Mouse (Mus musculus) spleen, adult 2 months (tissue): Measurements from ENCODE around the gene Zfp771. TPM values are rescaled to one million over a fixed set of nuclear protein-coding genes. Genes with fewer than 3 reads are reported as not detected.
A peak's percentile ranks its signal among the peaks of the same experiment; 100 is the strongest.

Experiments used
- DNase-seq, 2 experiments: peaks; one replicate each; pipeline versions ENCODE4 v3.0.0 to v3.0.0-alpha.2; 2012 to 2021; ENCODE audit warnings: low spot score in 2 of 2, low read depth in 1 of 2
- H3K27ac ChIP-seq: fragments of 200-500 bp; 2 replicates; pipeline ENCODE4 v1.5.1; 2012; ENCODE audit warnings: low read length, inconsistent platforms; ENCODE audit not compliant: insufficient read depth
- H3K27me3 ChIP-seq: fragments of 200-500 bp; 2 replicates; pipeline ENCODE4 v1.6.1; 2012; ENCODE audit warnings: mild to moderate bottlenecking, moderate library complexity, low read length, inconsistent platforms; ENCODE audit not compliant: control insufficient read depth, insufficient read depth
- H3K36me3 ChIP-seq: fragments of 200-500 bp; 2 replicates; pipeline ENCODE4 v1.6.1; 2012; ENCODE audit warnings: mild to moderate bottlenecking, low read length, inconsistent platforms; ENCODE audit not compliant: control insufficient read depth, insufficient read depth
- H3K4me1 ChIP-seq: fragments of 200-500 bp; 2 replicates; pipeline ENCODE4 v1.6.1; 2011; ENCODE audit warnings: inconsistent platforms; ENCODE audit not compliant: control insufficient read depth, insufficient read depth, insufficient read length
- H3K4me3 ChIP-seq: fragments of 200-500 bp; 2 replicates; pipeline ENCODE4 v1.5.1; 2011; ENCODE audit warnings: mild to moderate bottlenecking, inconsistent platforms; ENCODE audit not compliant: insufficient read depth, insufficient read length; ENCODE audit errors: extremely low read depth
- CTCF ChIP-seq: fragments of 200-500 bp; IDR thresholded peaks from 2 replicates; pipeline ENCODE4 v1.5.1; 2011; ENCODE audit warnings: mild to moderate bottlenecking, inconsistent platforms; ENCODE audit not compliant: insufficient read depth, insufficient read length, insufficient replicate concordance; ENCODE audit errors: extremely low read depth
- POLR2A ChIP-seq: fragments of 200-500 bp; IDR thresholded peaks from 2 replicates; pipeline ENCODE4 v1.6.1; 2011; ENCODE audit warnings: low read depth, low read length, inconsistent platforms
- WGBS: fragments of 180-500 bp; shearing (Covaris S2); methylation state at CpG from one replicate; pipeline ENCODE4 v1.1.7; 2018; 5-methylcytosine and 5-hydroxymethylcytosine counted together
- polyA plus RNA-seq: library from polyadenylated mRNA; depleted of rRNA; stranded (reverse); fragments of >200 nt; gene quantifications from 2 replicates; pipeline ENCODE4 v1.2.3, GENCODE M21; 2012

The Zfp771 gene
- polyA plus RNA-seq, 1 experiment: 35.6 TPM

- H3K27ac ChIP-seq: no peak overlapping the region
- peaks cover 13% of the 10 kb centered on the region; the same call in 1 of the 2 replicates for H3K4me1 ChIP-seq
- DNase-seq: no peak
- H3K36me3 ChIP-seq: 0 out of 2 replicates have a peak, but pooled peaks cover 2% of the 10 kb centered on the region
- no peaks in the 10 kb centered on the region for H3K27me3 ChIP-seq
- TF ChIP-seq POLR2A: no peak
- TF ChIP-seq CTCF: no peak
- WGBS: 96% methylated on average over 15 of the region's 15 CpGs
- no peak overlapping the region for H3K4me3 ChIP-seq
These were observed 28.5 kb downstream of the Zfp771 start for GRCm38 (mm10) chr7:127272566-127272965.

DNA sequence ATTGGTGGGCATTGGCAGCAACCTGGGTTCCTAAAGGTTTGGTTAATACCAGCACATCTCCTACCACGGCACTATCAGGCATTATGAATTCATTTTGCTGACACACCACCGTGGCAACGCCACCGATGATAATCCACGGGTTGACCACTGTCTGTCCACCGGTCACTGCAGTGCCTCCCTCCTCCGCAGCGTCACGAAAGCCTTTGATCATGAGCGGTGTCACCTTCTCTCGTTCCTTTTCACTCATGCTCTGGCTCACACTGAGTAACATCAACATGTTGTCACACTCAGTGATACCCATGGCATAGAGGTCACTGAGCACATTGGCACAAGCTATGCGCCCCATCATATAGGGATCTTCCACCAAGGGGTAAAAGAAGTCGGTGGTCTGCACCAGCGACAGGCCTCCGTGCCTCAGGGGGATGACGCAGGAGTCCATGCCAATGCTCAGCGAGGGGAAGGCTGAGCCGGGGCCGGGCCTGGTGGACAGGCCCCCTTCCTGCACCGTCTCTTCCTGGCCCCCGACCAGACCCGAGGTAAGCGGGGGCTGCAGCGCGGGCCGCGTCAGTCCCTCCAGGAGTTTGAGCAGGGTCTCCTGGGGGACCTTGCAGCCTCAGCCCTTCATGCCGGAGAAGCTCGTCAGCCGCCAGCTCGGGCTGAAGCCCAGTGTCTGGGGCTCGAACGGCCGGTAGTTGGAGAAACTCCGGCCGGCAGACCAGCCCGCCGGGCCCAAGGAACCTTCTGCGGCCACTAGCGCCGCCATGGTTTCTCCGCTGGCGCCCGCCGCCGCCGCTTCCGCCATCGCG lies 29.2 kb downstream of the Zfp771 start:
- H3K27ac ChIP-seq: peak overlapping the region; percentile 83
- TF ChIP-seq POLR2A (no peak), CTCF (no peak)
- WGBS: 11% methylated on average over 50 of the region's 50 CpGs
- peaks cover 13% of the 10 kb centered on the region; the same call in 1 of the 2 replicates for H3K4me1 ChIP-seq
- H3K27me3 ChIP-seq: no peaks in the 10 kb centered on the region
- H3K4me3 ChIP-seq: peak overlapping the region; percentile 93
- H3K36me3 ChIP-seq: 0 out of 2 replicates have a peak, but pooled peaks cover 2% of the 10 kb centered on the region
- DNase-seq: no peak

DNA sequence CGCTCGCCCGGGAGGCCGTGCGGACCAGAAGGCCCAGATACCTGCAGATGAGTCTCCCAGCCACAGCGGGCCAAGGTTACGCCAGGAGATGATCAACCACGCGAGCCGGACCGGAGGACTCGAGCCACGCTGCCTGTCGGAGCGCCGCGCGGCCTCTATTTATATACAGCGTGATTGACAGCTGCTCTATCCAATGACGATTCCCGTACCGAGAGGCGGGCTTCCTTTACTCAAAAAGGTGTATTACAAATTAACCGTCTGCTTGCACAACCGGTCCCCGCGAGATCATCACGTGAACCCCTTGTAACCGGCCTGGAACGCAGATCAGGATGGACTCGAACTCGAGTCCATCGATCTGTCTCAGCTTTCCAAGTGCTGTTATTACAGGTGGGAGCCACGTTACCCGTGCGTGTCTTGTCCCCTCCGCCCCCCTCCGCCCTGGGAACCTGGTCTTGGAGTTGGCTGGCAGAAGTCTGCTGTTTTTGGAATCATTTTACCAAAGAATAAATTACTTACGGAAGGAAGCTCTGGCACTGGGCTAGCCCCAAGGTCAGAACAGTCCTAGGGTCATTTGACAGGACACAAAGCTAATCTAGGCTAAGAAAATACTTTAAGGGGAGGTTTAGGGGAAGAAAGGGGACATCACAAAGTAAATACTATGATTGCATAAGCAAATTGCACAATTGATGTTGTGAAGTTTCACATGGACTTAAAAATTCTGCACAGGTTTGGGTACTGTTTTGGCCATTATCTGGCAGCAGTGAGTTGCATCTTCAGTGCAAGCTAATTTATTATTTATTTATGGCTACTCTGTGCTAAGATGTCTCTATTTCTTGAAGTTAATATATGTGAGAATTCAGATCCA lies 30.1 kb downstream of the Zfp771 start, which contains the start of gene Sephs2:
Gene Sephs2, minus strand, starts transcription at position 131 of the 865 bp plus-strand sequence.
- Histone ChIP-seq H3K36me3 (0 out of 2 replicates have a peak, but pooled peaks cover 2% of the 10 kb centered on the region), H3K4me3 (peak within 1 kb of the TSS; percentile 93), H3K4me1 (peaks cover 13% of the 10 kb centered on the region; the same call in 1 of the 2 replicates), H3K27ac (peak within 1 kb of the TSS; percentile 83), H3K27me3 (no peaks in the 10 kb centered on the region)
- peak; percentile 91 to 93 for DNase-seq
- no peak for TF ChIP-seq CTCF
- peak; percentile 98 for TF ChIP-seq POLR2A
- WGBS: 3% methylated on average over 39 of the region's 39 CpGs

DNA sequence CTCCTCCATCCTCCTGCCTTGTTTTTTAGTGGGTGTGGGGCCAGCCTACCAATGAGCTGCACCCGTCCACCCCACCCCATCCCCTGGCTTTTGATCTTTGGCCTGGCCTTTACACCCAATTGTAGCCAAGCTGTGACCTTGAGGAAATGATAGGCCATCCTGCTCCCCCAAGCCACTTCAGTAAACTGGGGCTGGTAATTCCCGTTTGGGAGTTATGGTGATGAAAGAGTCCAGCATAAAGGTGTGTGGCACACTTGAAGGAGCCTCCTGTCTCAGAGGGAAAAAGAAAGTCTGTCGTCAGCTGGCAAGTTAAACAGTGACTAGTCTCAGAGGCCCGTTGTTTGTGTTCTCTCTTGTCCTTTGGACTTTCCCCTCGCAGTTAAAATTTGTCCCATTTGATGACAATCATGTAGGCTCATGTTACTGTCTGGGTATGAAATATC lies 32.5 kb downstream of the Zfp771 start:
- WGBS: 87% methylated on average over 5 of the region's 5 CpGs
- H3K4me3 ChIP-seq: no peak overlapping the region
- H3K27ac ChIP-seq: no peak overlapping the region
- DNase-seq: no peak
- TF ChIP-seq CTCF (no peak), POLR2A (no peak)
- H3K4me1 ChIP-seq: peaks cover 15% of the 10 kb centered on the region; the same call in 1 of the 2 replicates
- no peaks in the 10 kb centered on the region for H3K36me3 ChIP-seq
- H3K27me3 ChIP-seq: no peaks in the 10 kb centered on the region

GRCm38 (mm10) chr7:127278311-127278710 lies 34.2 kb downstream of the Zfp771 start:
- WGBS: 15% methylated on average over 8 of the region's 8 CpGs
- H3K4me3 ChIP-seq: no peak overlapping the region
- no peak overlapping the region for H3K27ac ChIP-seq
- peaks cover 7% of the 10 kb centered on the region; the same call in 1 of the 2 replicates for H3K4me1 ChIP-seq
- TF ChIP-seq POLR2A (no peak), CTCF (peak; percentile 65; the same call in 1 of the 2 replicates)
- peak; percentile 52 to 58 for DNase-seq
- no peaks in the 10 kb centered on the region for H3K27me3 ChIP-seq
- no peaks in the 10 kb centered on the region for H3K36me3 ChIP-seq

- DNase-seq: no peak
- TF ChIP-seq CTCF: no peak
- TF ChIP-seq POLR2A: no peak
- 67% methylated on average over 3 of the region's 3 CpGs for WGBS
- peaks cover 8% of the 10 kb centered on the region; the same call in 1 of the 2 replicates for H3K4me1 ChIP-seq
- H3K27me3 ChIP-seq: no peaks in the 10 kb centered on the region
- no peaks in the 10 kb centered on the region for H3K36me3 ChIP-seq
- H3K4me3 ChIP-seq: no peak overlapping the region
- H3K27ac ChIP-seq: no peak overlapping the region
These were observed 36.0 kb downstream of the Zfp771 start for GRCm38 (mm10) chr7:127280092-127280491.
